Mouse (Mus musculus) megakaryocyte, embryonic 14.5 days (primary cell): ENCODE data around the gene Mbd6.
"Not testable (repeated sequence)": the region's sequence is repeated elsewhere in the genome, so short reads cannot be mapped to it uniquely, and the experiment has no call there.

Source experiments
- FLI1 ChIP-seq: IDR thresholded peaks from 2 replicates; pipeline ENCODE4 v1.6.1; 2012; ENCODE audit warnings: low read length, inconsistent platforms, mixed read lengths
- GATA1 ChIP-seq: IDR thresholded peaks from 3 replicates; pipeline ENCODE4 v1.6.1; 2012; ENCODE audit warnings: mixed read lengths, low read length, inconsistent platforms, borderline replicate concordance

DNA sequence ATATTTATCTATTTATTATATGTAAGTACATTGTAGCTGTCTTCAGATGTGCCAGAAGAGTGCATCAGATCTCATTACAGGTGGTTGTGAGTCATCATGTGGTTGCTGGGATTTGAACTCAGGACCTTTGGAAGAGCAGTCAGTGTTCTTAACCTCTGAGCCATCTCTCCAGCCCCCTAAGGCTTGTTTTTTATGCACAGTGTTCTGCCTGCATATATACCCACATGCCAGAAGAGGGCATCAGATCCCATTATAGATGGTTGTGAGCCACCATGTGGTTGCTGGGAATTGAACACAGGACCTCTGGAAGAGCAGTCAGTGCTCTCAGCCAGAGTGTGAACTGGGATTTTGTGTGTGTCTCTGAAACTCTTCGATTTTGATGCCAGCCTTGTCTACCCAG lies 26.1 kb upstream of the Mbd6 start:
- not testable (repeated sequence) for TF ChIP-seq FLI1, GATA1
